Comparison of ENCODE assay signal across 8 mouse cellular contexts in the genomic region with DNA sequence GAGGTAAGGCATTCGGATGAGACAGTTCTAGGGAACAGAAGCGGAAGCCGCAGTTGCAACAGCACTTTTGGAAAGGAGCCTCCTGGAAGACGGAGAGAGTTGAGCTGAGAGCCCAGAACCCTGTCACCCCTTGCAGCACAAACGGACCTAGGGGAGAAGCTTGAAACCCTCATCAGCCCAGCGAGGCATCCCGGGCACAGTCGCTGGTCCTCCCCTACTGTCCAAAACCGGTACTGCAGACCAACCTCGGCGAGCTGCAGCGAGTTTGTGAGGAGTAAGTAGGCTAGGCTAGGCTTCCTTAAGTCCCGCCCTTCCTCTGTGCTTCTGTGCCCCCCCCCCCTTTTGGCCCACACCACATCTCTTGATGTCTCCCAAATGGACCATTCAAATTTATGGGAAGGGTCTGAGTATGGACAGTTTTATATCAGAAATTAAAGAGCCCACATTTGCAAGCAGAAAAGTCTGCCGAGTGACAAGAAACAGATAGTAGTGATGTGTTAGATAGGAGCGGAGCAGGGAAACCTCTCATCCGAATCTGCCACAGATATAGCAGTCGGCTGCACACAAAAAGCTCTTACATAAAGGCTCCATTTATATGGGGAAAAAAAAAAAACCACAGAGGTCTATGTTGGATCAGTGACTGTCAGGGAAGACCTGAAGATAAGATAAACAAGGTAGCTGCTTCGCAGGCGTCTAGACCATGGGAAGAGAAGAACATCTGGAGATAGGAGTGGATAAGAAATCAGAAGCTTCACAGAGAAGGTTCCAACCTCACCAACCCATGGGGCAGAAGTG. TPM values are rescaled to one million over a fixed set of nuclear protein-coding genes. Genes with fewer than 3 reads are reported as not detected.
DNase-seq lines count a peak whose midpoint lies in the region; ATAC-seq and TF ChIP-seq lines count a peak whose summit lies in the region.

No protein-coding gene starts in this region.

- peak overlapping the region; percentile 11; the same call in 1 of the 2 replicates for H3K4me2 ChIP-seq in hindbrain, postnatal 0 days (ENCODE audit: low read depth, low read length)

- 27% methylated on average over 19 of the region's 19 CpGs for WGBS in hindbrain, postnatal 0 days

- DNase-seq in T-cell, adult 2 months (ENCODE audit: low spot score) = peak; percentile 57
- peak; percentile 79 to 87 for DNase-seq in cerebellum, postnatal 4 days (ENCODE audit: low spot score in 2 of 2)
- DNase-seq in gastrocnemius, adult 8-10 months (ENCODE audit: low spot score in 2 of 2) = peak; percentile 83 to 86
- DNase-seq in hindbrain, postnatal 0 days (ENCODE audit: low spot score) = peak; percentile 79
- peak; percentile 83 to 92 for DNase-seq in left cerebral cortex, adult 18-20 months (ENCODE audit: low spot score in 2 of 2)
- peak; percentile 85 for DNase-seq in right cerebral cortex, postnatal 14 days
- peak; percentile 92 for DNase-seq in urinary bladder, postnatal 14 days (ENCODE audit: low spot score)

- H3K36me3 ChIP-seq in hindbrain, postnatal 0 days (ENCODE audit: insufficient read depth, low read length) = no peaks in the 10 kb centered on the region

- H3K4me3 ChIP-seq in hindbrain, postnatal 0 days (ENCODE audit: low read length) = no peak overlapping the region

- H3K27me3 ChIP-seq in hindbrain, postnatal 0 days (ENCODE audit: insufficient read depth, low read length) = no peaks in the 10 kb centered on the region

- no peak overlapping the region for H3K27ac ChIP-seq in hindbrain, postnatal 0 days

- TF ChIP-seq CTCF in hindbrain, postnatal 0 days (IDR thresholded peaks at IDR 0.05; ENCODE audit: low read depth) = peak; percentile 93

- ATAC-seq in hindbrain, postnatal 0 days = peak; percentile 71; the same call in 1 of the 2 replicates
- ATAC-seq in megakaryocyte progenitor cell, adult 5-6 weeks (replicated peaks; ENCODE audit: poor library complexity) = peak; percentile 94

- H3K9me3 ChIP-seq in hindbrain, postnatal 0 days (ENCODE audit: low read length) = no peaks in the 10 kb centered on the region

- no peak overlapping the region for H3K9ac ChIP-seq in hindbrain, postnatal 0 days (replicated peaks; ENCODE audit: low read length)

- 0 out of 2 replicates have a peak, but pooled peaks cover under 1% of the 10 kb centered on the region for H3K4me1 ChIP-seq in hindbrain, postnatal 0 days (ENCODE audit: insufficient read depth, low read length)

RNA-seq across cellular contexts. Expression of gene Zcchc24, which starts 31.5 kb away (rescaled TPM):
- 10 to 100 TPM; 54.4 to 82.7 (median 64.0) TPM for total RNA-seq in gastrocnemius, adult 8-10 months (2022)
- total RNA-seq in hindbrain, postnatal 0 days (2014; rRNA removed) = 34.4 and 39.3 TPM in 2 replicates
- 19.7 and 20.4 TPM in 2 replicates for polyA plus RNA-seq in hindbrain, postnatal 0 days (2015; fragmentation: Nextera tagmentation; extraction: Ambion mirVana)
- 10 to 100 TPM; 47.4 to 47.7 TPM for total RNA-seq in left cerebral cortex, adult 18-20 months (2021)
- 1.2 and 1.3 TPM in 2 replicates for total RNA-seq in megakaryocyte progenitor cell, adult 5-6 weeks (2015)
- 0.41 and 0.92 TPM in 2 replicates for total RNA-seq in megakaryocyte progenitor cell, adult 5-6 weeks (2017)

RNA-seq across cellular contexts. Expression of gene Anxa11, which starts 41.6 kb away (rescaled TPM):
- 100 to 1,000 TPM in 3 of 4 experiments, 10 to 100 TPM in 1; 92.4 to 119 (median 105) TPM for total RNA-seq in gastrocnemius, adult 8-10 months (2022)
- 3.7 and 4.2 TPM in 2 replicates for total RNA-seq in hindbrain, postnatal 0 days (2014; rRNA removed)
- polyA plus RNA-seq in hindbrain, postnatal 0 days (2015; fragmentation: Nextera tagmentation; extraction: Ambion mirVana) = 4.5 and 4.9 TPM in 2 replicates
- total RNA-seq in left cerebral cortex, adult 18-20 months (2021) = 10 to 100 TPM; 45.7 to 45.8 TPM
- 36.5 and 37.1 TPM in 2 replicates for total RNA-seq in megakaryocyte progenitor cell, adult 5-6 weeks (2015)
- total RNA-seq in megakaryocyte progenitor cell, adult 5-6 weeks (2017) = 7.3 and 8.1 TPM in 2 replicates

Comparison
In these comparisons a context has a peak if more than half of its experiments do, and no peak if none do; other contexts are left out.
1. RNA of gene Zcchc24, which starts 31.5 kb away (total RNA-seq): 54.4 to 82.7 TPM in gastrocnemius, adult 8-10 months, 47.4 to 47.7 TPM in left cerebral cortex, adult 18-20 months and 34.4 to 39.3 TPM in hindbrain, postnatal 0 days; 0.41 to 1.3 TPM in megakaryocyte progenitor cell, adult 5-6 weeks; every median in the first group is over 10 times any median in the second.
2. Peak in every context shown above with its lines, with median percentiles within 50 percentile points of each other: DNase-seq.